ENCODE assay signal across 15 mouse cellular contexts in the genomic region with DNA sequence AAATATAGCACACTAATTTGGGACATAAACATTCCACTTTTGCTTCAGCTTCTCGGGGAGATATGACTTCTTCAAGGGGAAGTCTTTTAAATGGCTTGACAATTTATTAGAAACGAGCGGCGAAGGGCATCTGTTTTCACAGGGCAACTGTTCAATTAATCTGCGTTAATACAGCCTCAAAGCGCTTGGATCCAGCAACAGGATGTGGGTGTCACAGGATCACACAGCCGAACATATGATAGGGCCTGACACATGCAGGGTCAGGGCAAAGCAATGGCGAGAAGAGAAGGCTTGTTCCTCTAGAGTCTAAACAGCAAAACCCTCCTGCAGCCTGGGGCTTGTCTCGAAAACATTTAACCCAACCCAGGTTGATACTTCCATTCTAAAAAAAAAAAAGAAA. TPM values are rescaled to one million over a fixed set of nuclear protein-coding genes. Genes with fewer than 3 reads are reported as not detected.
DNase-seq lines count a peak whose midpoint lies in the region; ATAC-seq and TF ChIP-seq lines count a peak whose summit lies in the region.
"Had no signal": no experiment of that assay in that cellular context is flagged by ENCODE, and none has a peak within 500 bp of the region (broad histone marks: within the 10 kb centered on the region; RNA-seq: fewer than 3 reads in every experiment).

No protein-coding gene starts in this region.

- no peak for TF ChIP-seq EP300 in heart, adult 2 months (IDR thresholded peaks at IDR 0.05; ENCODE audit: insufficient read depth, low read depth, low read length)
- TF ChIP-seq EP300 in CH12.LX (IDR thresholded peaks at IDR 0.05; ENCODE audit: low read length) = no peak

- ATAC-seq in kidney, postnatal 0 days (replicated peaks; ENCODE audit: low FRiP score, low read depth) = no peak
- ATAC-seq: activated CD4-positive, CD25-positive, alpha-beta regulatory T cell, adult 4 months; CD4-positive, CD25-positive, alpha-beta regulatory T cell, adult 4 months had no signal

- H3K4me1 ChIP-seq in heart, adult 2 months (ENCODE audit: control insufficient read depth, insufficient read depth, low read length) = peaks cover 28% of the 10 kb centered on the region
- H3K4me1 ChIP-seq in kidney, postnatal 0 days (replicated peaks; ENCODE audit: insufficient read depth, low read length) = peaks cover 30% of the 10 kb centered on the region
- peaks cover 9 to 55% of the 10 kb centered on the region in 2 experiments for H3K4me1 ChIP-seq in CH12.LX (ENCODE audit: control insufficient read depth in 1 of 2, insufficient read depth in 2 of 2)
- H3K4me1 ChIP-seq in ES-E14 (ENCODE audit: control insufficient read depth in 2 of 2, insufficient read depth in 2 of 2, low read length in 2 of 2, poor library complexity in 1 of 2) = no peaks in the 10 kb centered on the region

- peak overlapping the region; percentile 18; the same call in 1 of the 2 replicates for H3K4me3 ChIP-seq in heart, adult 2 months
- H3K4me3 ChIP-seq in kidney, postnatal 0 days (replicated peaks; ENCODE audit: low read depth, low read length) = no peak overlapping the region
- H3K4me3 ChIP-seq in CH12.LX (replicated peaks in 1 of 3; ENCODE audit: low read depth in 2 of 3, low read length in 2 of 3, poor library complexity in 1 of 3) (peak overlapping the region; percentile 51 to 70 (median 56)), ES-E14 (ENCODE audit: insufficient read depth in 1 of 2, low read depth in 1 of 2, low read length in 2 of 2, poor library complexity in 1 of 2, severe bottlenecking in 1 of 2) (no peak overlapping the region)
- H3K4me3 ChIP-seq: forebrain, embryonic 13.5 days; midbrain, embryonic 13.5 days had no signal

- peak overlapping the region; percentile 47 for H3K27ac ChIP-seq in heart, adult 2 months
- peak overlapping the region; percentile 25 for H3K27ac ChIP-seq in kidney, postnatal 0 days
- peak overlapping the region; percentile 79 for H3K27ac ChIP-seq in CH12.LX (ENCODE audit: insufficient read depth, low read depth)
- peak overlapping the region; percentile 28; the same call in 1 of the 2 replicates for H3K27ac ChIP-seq in ES-E14 (ENCODE audit: insufficient read depth, low read depth, low read length, poor library complexity, severe bottlenecking)
- H3K27ac ChIP-seq: forebrain, embryonic 13.5 days; liver, embryonic 14.5 days; midbrain, embryonic 13.5 days had no signal

- no peak for TF ChIP-seq CTCF in heart, adult 2 months (IDR thresholded peaks at IDR 0.05)
- TF ChIP-seq CTCF in kidney, postnatal 0 days (IDR thresholded peaks at IDR 0.05; ENCODE audit: low read depth) = no peak
- no peak for TF ChIP-seq CTCF in CH12.LX (conservative IDR thresholded peaks at IDR 0.05 in 1 of 2, IDR thresholded peaks at IDR 0.05 in 1 of 2; ENCODE audit: low read depth in 2 of 2, low read length in 2 of 2)

- in situ Hi-C loops in CH12.LX (cut with MboI; ENCODE audit: low pct_ligation_motif_present, low pct_unique_long_range_greater_than_20kb, low sequenced_read_pairs) (no loop called here), ES-E14 (cut with MboI; ENCODE audit: low sequenced_read_pairs in 2 of 2, unreplicated experiment in 2 of 2) (no loop called here)

- TF ChIP-seq POLR2A in heart, adult 2 months (IDR thresholded peaks at IDR 0.05; ENCODE audit: insufficient read depth, low read depth, low read length) = no peak
- no peak; the same call in 1 of the 2 replicates for TF ChIP-seq POLR2A in CH12.LX (IDR thresholded peaks at IDR 0.05; ENCODE audit: low read depth, low read length)

- H3K9ac ChIP-seq in heart, adult 2 months (ENCODE audit: low read depth, low read length) = peak overlapping the region; percentile 72
- no peak overlapping the region for H3K9ac ChIP-seq in kidney, postnatal 0 days (ENCODE audit: low read depth, low read length)
- peak overlapping the region; percentile 99 for H3K9ac ChIP-seq in CH12.LX (ENCODE audit: insufficient read depth, low read depth)
- no peak overlapping the region for H3K9ac ChIP-seq in ES-E14 (ENCODE audit: insufficient read depth, low read depth, low read length, poor library complexity, severe bottlenecking)
- H3K9ac ChIP-seq: forebrain, embryonic 13.5 days; liver, embryonic 14.5 days; midbrain, embryonic 13.5 days had no signal

- dilution Hi-C loops in CH12.LX (cut with MboI; ENCODE audit: extremely low pct_ligation_motif_present, extremely low pct_unique_long_range_greater_than_20kb, low sequenced_read_pairs) = no loop called here

- H3K4me2 ChIP-seq in kidney, postnatal 0 days (ENCODE audit: low read length) = peak overlapping the region; percentile 30
- peak overlapping the region; percentile 64 for H3K4me2 ChIP-seq in CH12.LX (ENCODE audit: insufficient read depth, low read depth, poor library complexity, severe bottlenecking)
- H3K4me2 ChIP-seq: forebrain, embryonic 13.5 days; midbrain, embryonic 13.5 days had no signal

- peaks cover 3% of the 10 kb centered on the region; the same call in 1 of the 2 replicates for H3K79me2 ChIP-seq in heart, adult 2 months (replicated peaks; ENCODE audit: control insufficient read depth, insufficient read depth, low read length)
- peaks cover 60% of the 10 kb centered on the region for H3K79me2 ChIP-seq in CH12.LX (replicated peaks; ENCODE audit: control insufficient read depth, extremely low read depth, insufficient read depth, poor library complexity, severe bottlenecking)

- no peak for DNase-seq in heart, adult 2 months
- DNase-seq in heart, postnatal 4 days = no peak
- peak; percentile 60 for DNase-seq in kidney, postnatal 0 days (ENCODE audit: low spot score)
- DNase-seq in kidney, postnatal 36 days = no peak
- no peak for DNase-seq in CH12.LX (ENCODE audit: extremely low read depth)
- no peak for DNase-seq in ES-E14 (ENCODE audit: low read depth, low spot score)
- DNase-seq in ovary, adult 18-20 months (ENCODE audit: low spot score) = no peak
- DNase-seq in right cerebral cortex, postnatal 10 days (ENCODE audit: low spot score in 2 of 2) = no peak
- DNase-seq: cerebellum, adult 11 months; right cerebral cortex, postnatal 4 days had no signal

- H3K36me3 ChIP-seq in heart, adult 2 months (ENCODE audit: control insufficient read depth, insufficient read depth, low read length) = peaks cover 32% of the 10 kb centered on the region
- H3K36me3 ChIP-seq in kidney, postnatal 0 days (ENCODE audit: insufficient read depth, low read length) = no peaks in the 10 kb centered on the region
- peaks cover 19 to 51% of the 10 kb centered on the region in 2 experiments for H3K36me3 ChIP-seq in CH12.LX (replicated peaks in 1 of 2; ENCODE audit: control insufficient read depth in 1 of 2, insufficient read depth in 1 of 2, low read length in 1 of 2)
- H3K36me3 ChIP-seq in ES-E14 (ENCODE audit: control insufficient read depth, insufficient read depth, low read length, poor library complexity, severe bottlenecking) = no peaks in the 10 kb centered on the region
- H3K36me3 ChIP-seq: midbrain, embryonic 13.5 days had no signal

- H3K27me3 ChIP-seq in heart, adult 2 months (ENCODE audit: control insufficient read depth, insufficient read depth, low read length) = no peaks in the 10 kb centered on the region
- H3K27me3 ChIP-seq in kidney, postnatal 0 days (ENCODE audit: insufficient read depth, low read length) = no peaks in the 10 kb centered on the region
- H3K27me3 ChIP-seq in CH12.LX (replicated peaks) = no peaks in the 10 kb centered on the region
- H3K27me3 ChIP-seq: forebrain, embryonic 13.5 days; midbrain, embryonic 13.5 days had no signal

- H3K9me3 ChIP-seq in kidney, postnatal 0 days (replicated peaks; ENCODE audit: low read length) = no peaks in the 10 kb centered on the region
- H3K9me3 ChIP-seq in CH12.LX (replicated peaks; ENCODE audit: low read length) (peaks cover 12% of the 10 kb centered on the region), ES-E14 (ENCODE audit: control insufficient read depth, insufficient read depth, low read depth, low read length) (no peaks in the 10 kb centered on the region)
- H3K9me3 ChIP-seq: forebrain, embryonic 13.5 days; midbrain, embryonic 13.5 days had no signal

- TF ChIP-seq RAD21 in CH12.LX (IDR thresholded peaks at IDR 0.05; ENCODE audit: low read depth, low read length) = no peak

- intact Hi-C loops in heart, adult 2 months (cut with DNase I) = no loop called here

- 11% methylated on average over 9 of the region's 9 CpGs for WGBS in heart, adult 2 months
- WGBS in kidney, postnatal 0 days = 8% methylated on average over 9 of the region's 9 CpGs

TF ChIP-seq in CH12.LX, 34 proteins besides CTCF, POLR2A, EP300 and RAD21 (continues in another document):
- TF ChIP-seq USF1 (IDR thresholded peaks at IDR 0.05; ENCODE audit: low read depth, low read length) = no peak
- no peak for TF ChIP-seq ZNF384 (IDR thresholded peaks at IDR 0.05; ENCODE audit: low read depth, low read length)
- TF ChIP-seq TBP (conservative IDR thresholded peaks at IDR 0.05; ENCODE audit: low read depth, low read length) = no peak
- no peak for TF ChIP-seq NRF1 (IDR thresholded peaks at IDR 0.05; ENCODE audit: low read depth, low read length)
- 0 out of 2 replicates have a peak, but pooled peaks have one; percentile 17 for TF ChIP-seq UBTF (IDR thresholded peaks at IDR 0.05; ENCODE audit: low read depth, low read length)
- no peak for TF ChIP-seq MXI1 (IDR thresholded peaks at IDR 0.05; ENCODE audit: low read depth, low read length)
- TF ChIP-seq IRF4 (IDR thresholded peaks at IDR 0.05; ENCODE audit: low read depth, low read length) = no peak
- TF ChIP-seq E2F4 (IDR thresholded peaks at IDR 0.05; ENCODE audit: insufficient replicate concordance, low read depth, low read length) = no peak

TF ChIP-seq in ES-E14, 5 proteins besides CTCF, POLR2A, EP300 and RAD21:
- TF ChIP-seq CHD2 (IDR thresholded peaks at IDR 0.05; ENCODE audit: low read depth, low read length) (no peak), ZNF384 (IDR thresholded peaks at IDR 0.05; ENCODE audit: low read depth, low read length) (no peak), ZC3H11A (IDR thresholded peaks at IDR 0.05; ENCODE audit: borderline replicate concordance, low read depth, low read length) (no peak), HCFC1 (IDR thresholded peaks at IDR 0.05; ENCODE audit: borderline replicate concordance, insufficient read depth, low read length) (no peak), MAFK (IDR thresholded peaks at IDR 0.05; ENCODE audit: insufficient read depth, low read depth, low read length) (no peak)

RNA-seq across cellular contexts. Expression of a gene that starts 22.7 kb away (rescaled TPM):
- 100 to 1,000 TPM; 141 to 142 TPM for total RNA-seq in heart, adult 2 months (2021)
- 90.6 and 116 TPM in 2 replicates for polyA plus RNA-seq in heart, adult 2 months (2012; rRNA removed)
- total RNA-seq in heart, postnatal 4 days (2021) = 100 to 1,000 TPM; 241 to 243 TPM
- polyA plus RNA-seq in kidney, postnatal 0 days (2015; fragmentation: Nextera tagmentation; extraction: Ambion mirVana) = 360 and 361 TPM in 2 replicates
- total RNA-seq in CH12.LX (2012; rRNA removed) = 54.1 and 99.2 TPM in 2 replicates
- total RNA-seq in CH12.LX (2014; rRNA removed) = 31.1 and 35.5 TPM in 2 replicates
- 81.4 and 84.1 TPM in 2 replicates for polyA plus RNA-seq in CH12.LX (2012; ENCODE audit: insufficient read length, low read depth)
- total RNA-seq in ES-E14 (2012; rRNA removed) = 31.0 and 52.4 TPM in 2 replicates

Comparison
In these comparisons a context has a peak if more than half of its experiments do, and no peak if none do; other contexts are left out.
1. H3K27ac ChIP-seq: peak in every context shown above with its lines; median percentile 79 in CH12.LX; 47 in heart, adult 2 months; 28 in ES-E14; 25 in kidney, postnatal 0 days.
2. H3K4me3 ChIP-seq: peak in heart, adult 2 months (single experiment) and CH12.LX (3 of 3); none in kidney, postnatal 0 days (single experiment) and ES-E14 (0 of 2).
3. H3K9ac ChIP-seq: peak in heart, adult 2 months (single experiment) and CH12.LX (single experiment); none in kidney, postnatal 0 days (single experiment) and ES-E14 (single experiment).